25 mouse cellular contexts compared by ENCODE assay signal in genomic region chr1:71641206-71641605, GRCm38 (mm10).
"Had no signal": no experiment of that assay in that cellular context is flagged by ENCODE, and none has a peak within 500 bp of the region (broad histone marks: within the 10 kb centered on the region; RNA-seq: fewer than 3 reads in every experiment).

No protein-coding gene starts in this region.

- DNase-seq: gastrocnemius, postnatal 14 days; gastrocnemius, postnatal 36 days; heart, adult 11 months; heart, adult 2 months; heart, postnatal 14 days; heart, postnatal 36 days; kidney, adult 11 months; kidney, adult 2 months; kidney, adult 9 months; kidney, postnatal 14 days; kidney, postnatal 36 days; layer of hippocampus, adult 9-11 months; layer of hippocampus, postnatal 36 days; left cerebral cortex, postnatal 4 days had no signal

- H3K4me1 ChIP-seq: heart, embryonic 13.5 days; heart, embryonic 15.5 days; hindbrain, embryonic 13.5 days; hindbrain, embryonic 15.5 days; kidney, embryonic 15.5 days; limb, embryonic 13.5 days; limb, embryonic 15.5 days had no signal

- H3K27me3 ChIP-seq: heart, embryonic 13.5 days; heart, embryonic 15.5 days; hindbrain, embryonic 13.5 days; hindbrain, embryonic 15.5 days; kidney, embryonic 15.5 days; limb, embryonic 13.5 days; limb, embryonic 15.5 days had no signal

- H3K9me3 ChIP-seq: heart, embryonic 13.5 days; heart, embryonic 15.5 days; hindbrain, embryonic 13.5 days; hindbrain, embryonic 15.5 days; kidney, embryonic 15.5 days; limb, embryonic 13.5 days; limb, embryonic 15.5 days had no signal

- ATAC-seq: hindbrain, postnatal 0 days; intestine, embryonic 16.5 days had no signal

- H3K4me3 ChIP-seq: heart, adult 2 months; heart, embryonic 13.5 days; heart, embryonic 15.5 days; hindbrain, embryonic 13.5 days; hindbrain, embryonic 15.5 days; kidney, embryonic 15.5 days; limb, embryonic 13.5 days; limb, embryonic 15.5 days had no signal

- H3K4me2 ChIP-seq: heart, embryonic 11.5 days; heart, embryonic 13.5 days; heart, embryonic 15.5 days; hindbrain, embryonic 13.5 days; hindbrain, embryonic 15.5 days; kidney, embryonic 15.5 days; limb, embryonic 13.5 days; limb, embryonic 15.5 days had no signal

- H3K36me3 ChIP-seq: hindbrain, embryonic 15.5 days had no signal

- H3K9ac ChIP-seq: heart, embryonic 13.5 days; heart, embryonic 15.5 days; hindbrain, embryonic 13.5 days; hindbrain, embryonic 15.5 days; kidney, embryonic 15.5 days; limb, embryonic 13.5 days; limb, embryonic 15.5 days had no signal

- H3K27ac ChIP-seq: heart, adult 2 months; heart, embryonic 13.5 days; heart, embryonic 15.5 days; hindbrain, embryonic 13.5 days; hindbrain, embryonic 15.5 days; hindbrain, postnatal 0 days; kidney, embryonic 15.5 days; kidney, postnatal 0 days; limb, embryonic 13.5 days; limb, embryonic 15.5 days had no signal
